Mouse (Mus musculus): ENCODE results near the gene Cers3. TPM values are rescaled to one million over a fixed set of nuclear protein-coding genes. Genes with fewer than 3 reads are reported as not detected.

Cers3 gene
- polyA plus RNA-seq (2016; fragmentation: Nextera tagmentation; extraction: Ambion mirVana) = 0.88 and 0.94 TPM in 2 replicates

DNA sequence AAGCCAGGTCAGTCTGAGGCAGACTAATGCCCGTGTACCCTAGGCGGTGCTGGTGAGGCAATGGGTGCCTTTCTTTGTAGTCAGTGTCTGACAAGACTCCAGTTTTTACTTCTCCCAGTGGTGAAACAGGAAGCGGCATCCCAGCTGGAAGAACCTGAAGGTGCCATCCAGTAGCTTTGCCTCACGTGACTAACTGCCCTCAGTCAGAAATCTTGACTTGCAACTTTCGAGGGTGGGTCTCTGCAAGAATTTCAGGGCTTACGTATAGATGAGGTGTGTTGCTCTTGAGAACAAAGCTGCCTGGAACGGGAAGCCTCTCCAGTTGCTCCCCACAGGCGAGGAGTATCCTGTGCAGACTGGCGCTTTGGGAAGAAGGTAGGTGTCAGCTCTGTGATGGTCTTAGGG, at the start of gene Cers3:
Gene Cers3, plus strand, starts transcription at position 128 of the 405 bp plus-strand sequence.
- H3K9me3 ChIP-seq (replicated peaks) = no peaks in the 10 kb centered on the region
- no peaks in the 10 kb centered on the region for H3K27me3 ChIP-seq
- H3K9ac ChIP-seq = no peak within 1 kb of the TSS
- H3K27ac ChIP-seq = no peak within 1 kb of the TSS
- H3K4me2 ChIP-seq (replicated peaks) = no peak within 1 kb of the TSS
- 0 out of 2 replicates have a peak, but pooled peaks cover 2% of the 10 kb centered on the region for H3K4me1 ChIP-seq
- no peak for ATAC-seq (ENCODE audit: low FRiP score)
- 76% methylated on average over 9 of the region's 9 CpGs for WGBS
- no peak within 1 kb of the TSS for H3K4me3 ChIP-seq
- H3K36me3 ChIP-seq = no peaks in the 10 kb centered on the region

DNA sequence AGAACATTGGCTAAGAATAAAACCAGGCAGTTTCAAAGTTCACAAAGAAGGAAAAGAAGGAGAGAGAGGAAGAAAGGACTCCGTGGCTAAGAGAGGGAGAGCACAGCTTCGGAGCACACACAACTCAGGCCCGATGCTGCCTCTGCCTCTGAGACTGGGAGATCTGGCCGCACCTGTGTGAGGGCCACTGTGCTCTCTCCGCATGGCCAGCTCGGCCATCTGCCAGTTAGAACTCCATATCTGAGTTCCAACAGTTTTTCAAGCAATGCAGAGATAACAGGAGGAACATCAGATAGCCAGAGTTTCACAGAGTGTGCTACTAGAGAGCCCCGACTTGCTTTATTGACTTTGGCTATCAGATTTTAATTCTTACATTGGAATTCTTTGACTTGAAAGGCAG, 48.8 kb upstream of the Cers3 start:
- Histone ChIP-seq H3K36me3 (0 out of 2 replicates have a peak, but pooled peaks cover 14% of the 10 kb centered on the region), H3K27ac (no peak overlapping the region), H3K4me2 (replicated peaks) (no peak overlapping the region), H3K9ac (no peak overlapping the region), H3K4me3 (no peak overlapping the region), H3K27me3 (no peaks in the 10 kb centered on the region), H3K4me1 (peaks cover 3% of the 10 kb centered on the region; the same call in 1 of the 2 replicates), H3K9me3 (replicated peaks) (no peaks in the 10 kb centered on the region)
- no peak for ATAC-seq (ENCODE audit: low FRiP score)
- whole genome bisulfite sequencing = 74% methylated on average over 7 of the region's 7 CpGs

DNA sequence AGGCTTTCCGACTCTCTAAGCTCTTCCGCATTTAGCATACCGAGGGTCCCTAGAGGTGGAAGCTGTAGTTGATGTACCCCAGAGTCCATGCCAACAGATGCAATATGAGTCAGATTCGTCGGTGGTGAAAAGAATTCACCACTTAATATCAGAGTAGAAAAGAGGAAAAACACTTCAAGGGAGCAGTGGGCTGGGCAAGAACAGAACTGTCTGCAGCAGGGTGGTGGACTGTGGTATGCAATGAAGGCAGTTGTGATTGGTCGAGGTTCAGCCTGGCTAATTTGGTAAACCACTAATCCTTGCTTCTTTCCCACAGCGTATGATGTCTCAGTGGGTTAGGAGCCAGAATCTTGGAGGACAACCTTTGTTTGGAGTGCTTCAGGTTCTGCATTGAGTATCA, 40.6 kb upstream of the Cers3 start:
- Histone ChIP-seq H3K27me3 (no peaks in the 10 kb centered on the region), H3K36me3 (peaks cover 35% of the 10 kb centered on the region), H3K4me3 (no peak overlapping the region), H3K4me2 (replicated peaks) (no peak overlapping the region), H3K4me1 (no peaks in the 10 kb centered on the region), H3K9ac (no peak overlapping the region), H3K27ac (no peak overlapping the region), H3K9me3 (replicated peaks) (no peaks in the 10 kb centered on the region)
- ATAC-seq (ENCODE audit: low FRiP score) = no peak
- 96% methylated on average over 7 of the region's 7 CpGs for WGBS

DNA sequence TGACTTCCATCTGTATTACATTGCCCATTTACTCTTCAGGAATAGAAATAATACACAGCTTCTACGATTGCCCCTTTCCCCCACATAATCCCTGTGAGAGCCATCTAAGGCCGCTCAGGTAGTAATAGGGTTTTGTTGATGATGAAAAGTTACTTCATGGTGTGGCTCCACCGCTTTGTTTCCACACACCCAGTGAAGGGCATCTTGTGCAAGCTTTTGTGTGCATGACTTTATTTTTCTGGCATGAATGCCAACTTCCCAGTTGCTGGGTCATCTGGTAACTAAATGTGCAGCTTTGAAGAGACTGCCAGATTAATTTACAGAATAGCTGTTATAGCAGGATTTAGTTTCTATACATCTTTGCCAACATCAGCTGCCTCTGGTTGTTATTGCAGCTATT, 38.7 kb upstream of the Cers3 start:
- Histone ChIP-seq H3K9me3 (replicated peaks) (no peaks in the 10 kb centered on the region), H3K4me1 (no peaks in the 10 kb centered on the region), H3K27me3 (no peaks in the 10 kb centered on the region), H3K27ac (no peak overlapping the region), H3K9ac (no peak overlapping the region), H3K4me3 (no peak overlapping the region), H3K4me2 (replicated peaks) (no peak overlapping the region), H3K36me3 (peaks cover 41% of the 10 kb centered on the region)
- no peak for ATAC-seq (ENCODE audit: low FRiP score)
- 96% methylated on average over 3 of the region's 3 CpGs for WGBS

DNA sequence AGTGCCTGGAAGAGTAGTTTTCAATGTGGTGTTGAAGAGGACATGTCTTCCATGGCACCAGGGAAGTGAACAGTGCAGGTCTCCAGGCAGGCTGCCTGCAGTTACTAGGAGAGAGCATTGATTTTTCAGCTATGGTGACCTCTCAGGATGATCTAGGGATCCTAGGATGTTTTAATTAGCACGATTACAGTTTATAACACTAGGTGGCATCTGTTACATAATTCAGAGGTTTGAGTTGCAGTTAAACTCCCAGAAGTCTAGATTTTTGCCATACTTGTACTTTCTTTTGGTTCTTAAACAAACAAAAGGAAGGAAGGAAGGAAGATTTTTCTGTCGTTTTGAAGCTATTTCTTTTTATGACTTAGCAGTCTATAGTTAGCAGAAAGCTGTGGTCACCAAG, 32.1 kb upstream of the Cers3 start:
- WGBS = 71% methylated on average over 2 of the region's 2 CpGs
- no peak for ATAC-seq (ENCODE audit: low FRiP score)
- Histone ChIP-seq H3K4me1 (no peaks in the 10 kb centered on the region), H3K36me3 (peaks cover 58% of the 10 kb centered on the region), H3K4me2 (replicated peaks) (no peak overlapping the region), H3K27ac (no peak overlapping the region), H3K9ac (no peak overlapping the region), H3K4me3 (no peak overlapping the region), H3K9me3 (replicated peaks) (no peaks in the 10 kb centered on the region), H3K27me3 (no peaks in the 10 kb centered on the region)

GRCm38 (mm10) chr7:66724514-66724913, 18.8 kb upstream of the Cers3 start:
- no peaks in the 10 kb centered on the region for H3K27me3 ChIP-seq
- H3K9me3 ChIP-seq (replicated peaks) = no peaks in the 10 kb centered on the region
- ATAC-seq (ENCODE audit: low FRiP score) = no peak
- peaks cover 4% of the 10 kb centered on the region; the same call in 1 of the 2 replicates for H3K4me1 ChIP-seq
- peaks cover 9% of the 10 kb centered on the region; the same call in 1 of the 2 replicates for H3K36me3 ChIP-seq
- H3K4me2 ChIP-seq (replicated peaks) = no peak overlapping the region
- H3K9ac ChIP-seq = no peak overlapping the region
- WGBS = 77% methylated on average over 4 of the region's 4 CpGs
- H3K27ac ChIP-seq = no peak overlapping the region
- H3K4me3 ChIP-seq = no peak overlapping the region

GRCm38 (mm10) chr7:66724954-66725353, 18.4 kb upstream of the Cers3 start:
- Histone ChIP-seq H3K9ac (no peak overlapping the region), H3K4me1 (peaks cover 4% of the 10 kb centered on the region; the same call in 1 of the 2 replicates), H3K9me3 (replicated peaks) (no peaks in the 10 kb centered on the region), H3K27me3 (no peaks in the 10 kb centered on the region), H3K27ac (no peak overlapping the region), H3K4me2 (replicated peaks) (no peak overlapping the region), H3K4me3 (no peak overlapping the region), H3K36me3 (peaks cover 9% of the 10 kb centered on the region; the same call in 1 of the 2 replicates)
- WGBS = 86% methylated on average over 6 of the region's 6 CpGs
- no peak for ATAC-seq (ENCODE audit: low FRiP score)

GRCm38 (mm10) chr7:66728072-66728471, 15.2 kb upstream of the Cers3 start:
- Histone ChIP-seq H3K4me3 (no peak overlapping the region), H3K4me1 (peaks cover 4% of the 10 kb centered on the region; the same call in 1 of the 2 replicates), H3K36me3 (no peaks in the 10 kb centered on the region), H3K27me3 (no peaks in the 10 kb centered on the region), H3K9ac (no peak overlapping the region), H3K4me2 (replicated peaks) (no peak overlapping the region), H3K9me3 (replicated peaks) (no peaks in the 10 kb centered on the region), H3K27ac (no peak overlapping the region)
- 95% methylated on average over 6 of the region's 6 CpGs for WGBS
- no peak for ATAC-seq (ENCODE audit: low FRiP score)

GRCm38 (mm10) chr7:66729232-66729631, 14.1 kb upstream of the Cers3 start:
- ATAC-seq (ENCODE audit: low FRiP score) = no peak
- Histone ChIP-seq H3K27ac (no peak overlapping the region), H3K36me3 (no peaks in the 10 kb centered on the region), H3K27me3 (no peaks in the 10 kb centered on the region), H3K4me2 (replicated peaks) (no peak overlapping the region), H3K4me3 (no peak overlapping the region), H3K4me1 (peaks cover 4% of the 10 kb centered on the region; the same call in 1 of the 2 replicates), H3K9ac (no peak overlapping the region), H3K9me3 (replicated peaks) (no peaks in the 10 kb centered on the region)
- WGBS = 80% methylated on average over 2 of the region's 2 CpGs

- no peaks in the 10 kb centered on the region for H3K9me3 ChIP-seq (replicated peaks)
- H3K27me3 ChIP-seq = no peaks in the 10 kb centered on the region
- 92% methylated on average over 17 of the region's 17 CpGs for WGBS
- no peak overlapping the region for H3K4me2 ChIP-seq (replicated peaks)
- no peak overlapping the region for H3K4me3 ChIP-seq
- H3K36me3 ChIP-seq = no peaks in the 10 kb centered on the region
- H3K27ac ChIP-seq = no peak overlapping the region
- no peaks in the 10 kb centered on the region for H3K4me1 ChIP-seq
- no peak for ATAC-seq (ENCODE audit: low FRiP score)
- H3K9ac ChIP-seq = no peak overlapping the region
These were observed 9.9 kb upstream of the Cers3 start for GRCm38 (mm10) chr7:66733431-66733830.

DNA sequence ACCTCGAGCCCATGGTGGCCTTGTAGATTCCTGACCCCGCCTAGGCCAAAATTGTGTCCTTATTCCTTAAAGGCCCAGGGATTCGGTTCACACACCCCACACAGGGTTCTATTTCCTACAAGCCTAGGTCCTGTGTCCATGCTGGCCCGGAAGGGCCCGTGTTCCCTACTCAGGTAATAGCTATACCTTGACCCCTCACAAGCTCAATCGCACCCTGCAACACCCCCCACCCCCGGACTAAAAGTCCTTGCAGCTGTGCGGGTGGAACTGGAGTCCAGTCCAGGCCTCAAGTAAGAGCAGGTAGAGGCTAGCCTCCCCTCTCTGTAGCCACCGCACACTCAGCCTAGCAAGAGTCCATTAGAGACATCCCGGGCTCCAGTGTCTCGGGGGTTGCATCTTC, 9.4 kb upstream of the Cers3 start:
- H3K4me3 ChIP-seq = no peak overlapping the region
- no peak overlapping the region for H3K9ac ChIP-seq
- no peaks in the 10 kb centered on the region for H3K27me3 ChIP-seq
- no peaks in the 10 kb centered on the region for H3K4me1 ChIP-seq
- H3K9me3 ChIP-seq (replicated peaks) = no peaks in the 10 kb centered on the region
- no peak overlapping the region for H3K4me2 ChIP-seq (replicated peaks)
- H3K27ac ChIP-seq = no peak overlapping the region
- 96% methylated on average over 11 of the region's 11 CpGs for WGBS
- ATAC-seq (ENCODE audit: low FRiP score) = no peak
- no peaks in the 10 kb centered on the region for H3K36me3 ChIP-seq

- Histone ChIP-seq H3K9me3 (replicated peaks) (no peaks in the 10 kb centered on the region), H3K4me3 (no peak overlapping the region), H3K27me3 (no peaks in the 10 kb centered on the region), H3K4me1 (no peaks in the 10 kb centered on the region), H3K27ac (no peak overlapping the region), H3K9ac (no peak overlapping the region), H3K4me2 (replicated peaks) (no peak overlapping the region), H3K36me3 (no peaks in the 10 kb centered on the region)
- 95% methylated on average over 4 of the region's 4 CpGs for WGBS
- ATAC-seq (ENCODE audit: low FRiP score) = no peak
These were observed 8.8 kb upstream of the Cers3 start for GRCm38 (mm10) chr7:66734466-66734865.

DNA sequence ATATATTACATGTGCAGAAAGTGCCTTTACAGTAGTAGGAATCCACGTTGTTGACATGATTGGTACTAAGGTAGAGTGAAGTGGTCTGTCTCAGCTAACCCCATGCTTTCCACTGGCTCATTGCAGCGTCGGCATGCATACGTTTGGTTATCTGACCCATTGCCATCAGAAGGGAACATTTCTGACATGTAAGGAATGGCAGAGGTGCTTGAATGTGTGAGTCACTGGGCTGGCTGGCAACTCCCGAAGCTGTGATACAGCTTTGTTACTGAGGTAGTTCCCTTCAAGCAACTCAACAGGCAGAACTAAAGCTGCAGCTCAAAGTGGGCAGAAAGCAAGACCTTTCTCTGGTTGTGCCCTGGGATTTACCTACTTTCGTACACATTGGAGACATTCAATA, 8.3 kb upstream of the Cers3 start:
- no peak overlapping the region for H3K4me2 ChIP-seq (replicated peaks)
- no peak overlapping the region for H3K9ac ChIP-seq
- no peak for ATAC-seq (ENCODE audit: low FRiP score)
- H3K27ac ChIP-seq = no peak overlapping the region
- H3K4me1 ChIP-seq = no peaks in the 10 kb centered on the region
- no peaks in the 10 kb centered on the region for H3K9me3 ChIP-seq (replicated peaks)
- WGBS = 91% methylated on average over 6 of the region's 6 CpGs
- H3K4me3 ChIP-seq = no peak overlapping the region
- no peaks in the 10 kb centered on the region for H3K27me3 ChIP-seq
- H3K36me3 ChIP-seq = no peaks in the 10 kb centered on the region
